Mouse (Mus musculus) CH12.LX (cell line): Measurements from ENCODE around the gene Timm29. TPM values are rescaled to one million over a fixed set of nuclear protein-coding genes. Genes with fewer than 3 reads are reported as not detected.

ENCODE experiments used
- DNase-seq: peaks from one replicate; pipeline ENCODE4 v3.0.0-alpha.2; 2013; ENCODE audit errors: extremely low read depth
- H3K27ac ChIP-seq: 2 replicates; pipeline ENCODE4 v1.5.1; 2012; ENCODE audit warnings: low read depth, mild to moderate bottlenecking, control low read depth, moderate library complexity; ENCODE audit not compliant: insufficient read depth
- H3K27me3 ChIP-seq: replicated peaks from 2 replicates; pipeline ENCODE3; 2012; ENCODE audit warnings: inconsistent platforms
- H3K36me3 ChIP-seq, 2 experiments: replicated peaks in 1 of 2; 2 replicates each; pipeline versions ENCODE3 to v1.6.1; 2012; ENCODE audit warnings: inconsistent platforms in 1 of 2, low read length in 1 of 2, mild to moderate bottlenecking in 1 of 2, mixed read lengths in 1 of 2, moderate library complexity in 1 of 2; ENCODE audit not compliant: control insufficient read depth in 1 of 2, insufficient read depth in 1 of 2
- H3K4me1 ChIP-seq, 2 experiments: 2 replicates each; pipeline ENCODE4 v1.6.1; 2012; ENCODE audit warnings: inconsistent platforms in 1 of 2, moderate library complexity in 1 of 2; ENCODE audit not compliant: insufficient read depth in 2 of 2, control insufficient read depth in 1 of 2
- H3K4me2 ChIP-seq: 2 replicates; pipeline ENCODE4 v1.6.1; 2012; ENCODE audit warnings: low read depth, mild to moderate bottlenecking, control low read depth; ENCODE audit not compliant: poor library complexity, insufficient read depth, severe bottlenecking
- H3K4me3 ChIP-seq, 3 experiments: fragments of 150-350 bp in 1 of 3; sonication (generic) in 1 of 3; replicated peaks in 1 of 3; 2 replicates each; pipeline versions ENCODE3 to v1.5.1; 2011 to 2012; ENCODE audit warnings: low read depth in 2 of 3, low read length in 2 of 3, mild to moderate bottlenecking in 2 of 3, moderate library complexity in 2 of 3, control low read depth in 1 of 3, improper control_type of control experiment in 1 of 3, inconsistent platforms in 1 of 3, mixed read lengths in 1 of 3; ENCODE audit not compliant: poor library complexity in 1 of 3
- H3K79me2 ChIP-seq: replicated peaks from 2 replicates; pipeline ENCODE4 v1.6.1; 2012; ENCODE audit warnings: mild to moderate bottlenecking, moderate library complexity; ENCODE audit not compliant: control insufficient read depth, poor library complexity, insufficient read depth, severe bottlenecking; ENCODE audit errors: extremely low read depth
- H3K9ac ChIP-seq: 2 replicates; pipeline ENCODE4 v1.6.1; 2012; ENCODE audit warnings: low read depth, mild to moderate bottlenecking, control low read depth, moderate library complexity; ENCODE audit not compliant: insufficient read depth
- H3K9me3 ChIP-seq: replicated peaks from 2 replicates; pipeline ENCODE3; 2012; ENCODE audit warnings: low read length, inconsistent platforms, mixed read lengths
- BHLHE40 ChIP-seq: IDR thresholded peaks from 2 replicates; pipeline ENCODE4 v1.6.1; 2011; ENCODE audit warnings: mild to moderate bottlenecking, low read depth, low read length, improper control_type of control experiment
- CHD1 ChIP-seq: IDR thresholded peaks from 2 replicates; pipeline ENCODE4 v1.6.1; 2012; ENCODE audit warnings: low read depth, low read length, improper control_type of control experiment, inconsistent platforms
- CHD2 ChIP-seq: IDR thresholded peaks from 2 replicates; pipeline ENCODE4 v1.6.1; 2011; ENCODE audit warnings: low read length, improper control_type of control experiment
- CTCF ChIP-seq, 2 experiments: IDR thresholded peaks in 1 of 2; conservative IDR thresholded peaks in 1 of 2; 2 replicates each; pipeline ENCODE4 v1.5.1; 2011 to 2012; ENCODE audit warnings: low read depth in 2 of 2, low read length in 2 of 2, improper control_type of control experiment in 1 of 2, inconsistent platforms in 1 of 2, mild to moderate bottlenecking in 1 of 2, moderate library complexity in 1 of 2
- EP300 ChIP-seq: IDR thresholded peaks from 2 replicates; pipeline ENCODE4 v1.6.1; 2011; ENCODE audit warnings: low read length, improper control_type of control experiment
- ETS1 ChIP-seq: conservative IDR thresholded peaks from 2 replicates; pipeline ENCODE4 v1.6.1; 2012; ENCODE audit warnings: low read depth, mild to moderate bottlenecking, inconsistent platforms, low read length, improper control_type of control experiment, moderate library complexity
- GABPA ChIP-seq: IDR thresholded peaks from 2 replicates; pipeline ENCODE4 v1.6.1; 2012; ENCODE audit warnings: low read depth, low read length, improper control_type of control experiment, inconsistent platforms; ENCODE audit not compliant: insufficient replicate concordance
- HCFC1 ChIP-seq: IDR thresholded peaks from 2 replicates; pipeline ENCODE4 v1.6.1; 2012; ENCODE audit warnings: low read depth, mild to moderate bottlenecking, inconsistent platforms, low read length, improper control_type of control experiment
- JUND ChIP-seq: conservative IDR thresholded peaks from 2 replicates; pipeline ENCODE4 v1.6.1; 2011; ENCODE audit warnings: low read depth, low read length, improper control_type of control experiment
- KAT2A ChIP-seq: IDR thresholded peaks from 2 replicates; pipeline ENCODE4 v1.6.1; 2012; ENCODE audit warnings: low read length, improper control_type of control experiment, inconsistent platforms; ENCODE audit not compliant: insufficient replicate concordance
- MAX ChIP-seq: IDR thresholded peaks from 2 replicates; pipeline ENCODE4 v1.6.1; 2011; ENCODE audit warnings: low read length, improper control_type of control experiment
- MXI1 ChIP-seq: IDR thresholded peaks from 2 replicates; pipeline ENCODE4 v1.6.1; 2011; ENCODE audit warnings: mild to moderate bottlenecking, low read depth, low read length, improper control_type of control experiment
- NELFE ChIP-seq: IDR thresholded peaks from 2 replicates; pipeline ENCODE4 v1.6.1; 2011; ENCODE audit warnings: low read depth, low read length, improper control_type of control experiment
- POLR2A ChIP-seq: IDR thresholded peaks from 2 replicates; pipeline ENCODE4 v1.6.1; 2011; ENCODE audit warnings: low read depth, mild to moderate bottlenecking, improper control_type of control experiment, low read length
- POLR2AphosphoS2 ChIP-seq: IDR thresholded peaks from 2 replicates; pipeline ENCODE4 v1.6.1; 2011; ENCODE audit warnings: low read depth, low read length, improper control_type of control experiment
- RAD21 ChIP-seq: IDR thresholded peaks from 2 replicates; pipeline ENCODE4 v1.6.1; 2011; ENCODE audit warnings: low read depth, mild to moderate bottlenecking, low read length, improper control_type of control experiment, moderate library complexity
- SIN3A ChIP-seq: IDR thresholded peaks from 2 replicates; pipeline ENCODE4 v1.6.1; 2012; ENCODE audit warnings: low read length, improper control_type of control experiment, inconsistent platforms
- SMC3 ChIP-seq: IDR thresholded peaks from 2 replicates; pipeline ENCODE4 v1.6.1; 2011; ENCODE audit warnings: low read depth, low read length, improper control_type of control experiment
- TBP ChIP-seq: conservative IDR thresholded peaks from 2 replicates; pipeline ENCODE4 v1.6.1; 2011; ENCODE audit warnings: low read depth, low read length, improper control_type of control experiment
- TCF12 ChIP-seq: IDR thresholded peaks from 2 replicates; pipeline ENCODE4 v1.6.1; 2014; ENCODE audit warnings: low read depth, mild to moderate bottlenecking, inconsistent platforms, low read length, improper control_type of control experiment
- UBTF ChIP-seq: IDR thresholded peaks from 2 replicates; pipeline ENCODE4 v1.6.1; 2012; ENCODE audit warnings: low read depth, mild to moderate bottlenecking, inconsistent platforms, low read length, improper control_type of control experiment, moderate library complexity
- USF1 ChIP-seq: IDR thresholded peaks from 2 replicates; pipeline ENCODE4 v1.6.1; 2014; ENCODE audit warnings: low read depth, mild to moderate bottlenecking, inconsistent platforms, low read length, improper control_type of control experiment
- USF2 ChIP-seq: conservative IDR thresholded peaks from 2 replicates; pipeline ENCODE4 v1.6.1; 2011; ENCODE audit warnings: low read depth, low read length, improper control_type of control experiment
- ZC3H11A ChIP-seq: IDR thresholded peaks from 2 replicates; pipeline ENCODE4 v1.6.1; 2012; ENCODE audit warnings: low read depth, mild to moderate bottlenecking, inconsistent platforms, low read length, improper control_type of control experiment
- ZKSCAN1 ChIP-seq: IDR thresholded peaks from 2 replicates; pipeline ENCODE4 v1.6.1; 2012; ENCODE audit warnings: low read depth, inconsistent platforms, low read length, improper control_type of control experiment, borderline replicate concordance
- ZNF384 ChIP-seq: IDR thresholded peaks from 2 replicates; pipeline ENCODE4 v1.6.1; 2012; ENCODE audit warnings: low read depth, low read length, improper control_type of control experiment, inconsistent platforms
- dilution Hi-C: fragments of 300-500 bp; cut with MboI; formaldehyde crosslinking; loops from 2 replicates; pipeline ENCODE4 v1.14.3; 2020; ENCODE audit warnings: low sequenced_read_pairs; ENCODE audit not compliant: extremely low pct_unique_long_range_greater_than_20kb, extremely low pct_ligation_motif_present
- in situ Hi-C: fragments of 300-500 bp; cut with MboI; formaldehyde crosslinking; loops from 3 replicates; pipeline ENCODE4 v1.14.3; 2019; ENCODE audit warnings: low sequenced_read_pairs, low pct_ligation_motif_present, low pct_unique_long_range_greater_than_20kb, mixed read lengths
- polyA plus RNA-seq: library from polyadenylated mRNA; unstranded; fragments of >175 nt; gene quantifications from 2 replicates; pipeline ENCODE4 v1.2.1, GENCODE M21; 2012; ENCODE audit warnings: low read depth; ENCODE audit not compliant: insufficient read length
- total RNA-seq, 2 experiments: library from RNA; depleted of rRNA; stranded (reverse); fragments of 300-350 nt in 1 of 2; fragments of >200 nt in 1 of 2; gene quantifications; 2 replicates each; pipeline ENCODE4 v1.2.3; 2012 to 2014

The Timm29 gene
- total and polyA plus RNA-seq, 3 experiments = 12.0 to 34.6 (median 19.5) TPM

DNA sequence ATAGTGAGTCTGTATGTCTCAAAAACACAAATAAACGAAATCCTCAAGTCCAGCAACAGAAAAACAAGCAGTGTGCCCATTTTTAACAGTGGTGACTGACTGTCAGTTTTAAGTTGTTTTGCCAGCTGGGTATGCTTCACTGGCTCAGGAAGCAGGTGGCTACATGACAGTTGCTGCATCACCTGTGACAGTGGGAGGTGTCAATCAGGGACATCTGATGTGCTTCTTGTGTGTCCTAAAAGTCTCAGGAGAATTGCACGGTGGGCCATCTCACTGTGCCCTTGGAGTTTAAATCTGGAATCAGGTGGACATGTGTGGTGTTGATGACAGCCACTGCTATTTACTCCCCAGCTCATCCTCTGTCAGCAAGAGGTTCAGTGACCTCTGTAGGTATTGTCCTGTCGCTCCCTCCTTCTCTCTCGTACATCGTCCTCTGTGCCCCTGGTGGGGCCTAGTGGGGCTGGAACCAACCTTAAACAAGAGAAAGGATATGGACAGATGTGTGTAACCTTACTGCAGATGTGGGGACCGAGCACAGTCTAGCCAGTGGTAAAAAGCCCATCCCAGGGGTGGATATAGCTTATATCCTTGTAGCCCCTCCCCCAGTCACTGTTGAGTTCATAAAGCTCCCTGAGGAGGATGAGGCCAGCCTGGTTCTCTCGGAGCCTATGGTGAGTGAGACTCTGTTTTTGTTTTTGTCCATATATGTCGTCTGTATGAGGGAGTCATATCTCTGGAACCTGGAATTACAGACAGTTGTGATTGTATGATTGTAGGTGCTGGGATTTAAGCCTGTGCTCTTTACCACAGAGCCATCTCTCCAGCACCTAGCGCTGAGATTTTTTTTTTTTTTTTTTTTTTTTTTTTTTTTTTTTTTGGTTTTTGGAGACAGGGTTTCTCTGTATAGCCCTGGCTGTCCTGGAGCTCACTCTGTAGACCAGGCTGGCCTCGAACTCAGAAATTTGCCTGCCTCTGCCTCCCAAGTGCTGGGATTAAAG, 33.1 kb downstream of the Timm29 start:
- in situ Hi-C loops (no loop called here), dilution Hi-C loops (no loop called here)
- peak; percentile 35 for DNase-seq

DNA sequence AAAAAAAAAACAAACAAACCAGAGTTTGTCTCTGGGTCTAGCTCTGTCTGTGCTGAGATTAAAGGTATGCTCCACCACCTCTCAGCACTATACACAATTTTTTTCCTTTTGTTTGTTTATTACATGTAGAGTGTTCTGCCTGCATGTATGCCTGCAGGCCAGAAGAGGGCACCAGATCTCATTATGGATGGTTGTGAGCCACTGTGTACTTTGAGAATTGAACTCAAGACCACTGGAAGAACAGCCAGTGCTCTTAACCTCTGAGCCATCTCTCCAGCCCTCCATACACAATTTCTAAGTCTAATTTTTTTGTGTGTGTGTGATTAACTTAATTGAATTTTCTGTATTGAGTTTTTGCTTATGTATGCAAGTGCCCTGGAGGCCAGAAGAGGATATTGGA, 34.0 kb downstream of the Timm29 start:
- TF ChIP-seq CTCF (conservative IDR thresholded peaks at IDR 0.05 in 1 of 2, IDR thresholded peaks at IDR 0.05 in 1 of 2; ENCODE audit: low read depth in 2 of 2, low read length in 2 of 2) (peak; percentile 35 to 52; a peak in 2 of 4 replicates), SMC3 (peak; percentile 27), POLR2AphosphoS2 (no peak), RAD21 (peak; percentile 5; the same call in 1 of the 2 replicates)
- H3K9ac ChIP-seq = no peak overlapping the region
- no peak for DNase-seq
- no peaks in the 10 kb centered on the region for H3K9me3 ChIP-seq
- H3K27me3 ChIP-seq = no peaks in the 10 kb centered on the region
- dilution Hi-C loops = no loop called here
- H3K79me2 ChIP-seq = peaks cover 82% of the 10 kb centered on the region
- in situ Hi-C loops = no loop called here
- no peak overlapping the region for H3K27ac ChIP-seq
- no peak overlapping the region for H3K4me3 ChIP-seq
- no peak overlapping the region for H3K4me2 ChIP-seq
- peaks cover 13 to 48% of the 10 kb centered on the region in 2 experiments for H3K4me1 ChIP-seq
- H3K36me3 ChIP-seq = peaks cover 0 to 32% of the 10 kb centered on the region in 2 experiments

More for the DNA sequence above, 33.1 kb downstream of the Timm29 start:
- Histone ChIP-seq H3K9me3 (no peaks in the 10 kb centered on the region), H3K4me1 (peaks cover 13 to 48% of the 10 kb centered on the region in 2 experiments), H3K36me3 (peaks cover 0 to 28% of the 10 kb centered on the region in 2 experiments), H3K4me3 (no peak overlapping the region), H3K27me3 (no peaks in the 10 kb centered on the region), H3K79me2 (peaks cover 84% of the 10 kb centered on the region), H3K27ac (peak overlapping the region; percentile 39), H3K9ac (no peak overlapping the region), H3K4me2 (no peak overlapping the region)
- peak; percentile 29; the same call in 1 of the 2 replicates for TF ChIP-seq ZNF384
- TF ChIP-seq CHD2 = no peak
- TF ChIP-seq MAX = no peak
- no peak for TF ChIP-seq JUND
- TF ChIP-seq ZKSCAN1 = no peak
- TF ChIP-seq USF1 = no peak
- peak; percentile 30; the same call in 1 of the 2 replicates for TF ChIP-seq TCF12
- TF ChIP-seq POLR2A = no peak
- no peak for TF ChIP-seq UBTF
- TF ChIP-seq RAD21 = no peak
- TF ChIP-seq EP300 = no peak
- TF ChIP-seq MXI1 = no peak
- TF ChIP-seq HCFC1 = no peak
- TF ChIP-seq ZC3H11A = no peak
- TF ChIP-seq USF2 = no peak
- TF ChIP-seq SMC3 = no peak
- no peak for TF ChIP-seq KAT2A
- TF ChIP-seq ETS1 = peak; percentile 86
- TF ChIP-seq BHLHE40 = no peak
- TF ChIP-seq NELFE = no peak
- peak; percentile 86 for TF ChIP-seq SIN3A
- TF ChIP-seq GABPA = no peak
- no peak for TF ChIP-seq CHD1
- TF ChIP-seq TBP = no peak
